Mouse (Mus musculus): ENCODE data around the gene Btnl6.
A peak's percentile ranks its signal among the peaks of the same experiment; 100 is the strongest.
"Not testable (repeated sequence)": the region's sequence is repeated elsewhere in the genome, so short reads cannot be mapped to it uniquely, and the experiment has no call there.

Btnl6 gene

GRCm38 (mm10) chr17:34517252-34517651, at the start of gene Btnl6:
TSS of gene Btnl6 (minus strand) at chr17:34517352.
- DNase-seq: no peak

- DNase-seq: peak; percentile 65 to 75
Observed at GRCm38 (mm10) chr17:34564796-34565195, 47.6 kb upstream of the Btnl6 start.

DNA sequence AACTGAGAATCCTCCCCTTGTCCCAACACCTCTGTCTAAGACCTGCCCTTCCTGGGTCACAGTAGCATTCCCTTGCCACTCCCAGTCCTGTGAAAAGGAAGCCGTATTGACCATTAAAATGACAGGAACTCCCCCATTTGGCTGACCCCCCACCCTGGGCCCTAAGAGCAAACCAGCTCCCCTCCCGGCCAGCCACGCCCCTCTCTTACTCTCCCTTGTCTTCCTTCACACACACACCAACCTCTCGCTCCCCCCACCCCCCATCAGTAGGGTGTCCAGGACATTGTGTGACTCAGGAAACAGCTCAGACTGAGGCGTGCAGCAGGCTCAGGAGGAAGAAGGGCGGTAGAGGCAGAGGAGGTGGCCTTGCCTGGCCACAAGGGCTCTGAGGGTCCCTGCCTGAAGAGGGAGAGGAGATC, 46.9 kb upstream of the Btnl6 start, which contains the start of gene Notch4:
TSS of gene Notch4 (plus strand) at position 266 of the 419 bp plus-strand sequence.
- peak; percentile 76 to 87 for DNase-seq

DNA sequence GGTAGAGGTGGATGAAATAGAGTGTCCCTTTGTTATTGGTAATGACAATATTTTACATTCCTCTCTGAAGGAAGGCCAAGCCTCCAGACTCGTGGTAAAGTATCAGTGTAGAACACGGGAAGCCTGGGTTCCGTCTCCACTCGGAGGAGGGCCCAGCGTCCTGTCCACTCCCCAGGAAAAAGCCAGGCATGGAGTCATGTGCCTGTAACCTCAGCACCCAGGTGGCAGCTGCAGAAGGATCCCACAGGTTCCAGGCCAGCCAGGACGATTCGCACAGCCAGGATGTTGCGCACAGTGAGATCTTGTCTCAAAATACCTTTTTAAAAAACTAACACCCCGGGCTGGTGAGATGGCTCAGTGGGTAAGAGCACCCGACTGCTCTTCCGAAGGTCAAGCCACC, 46.2 kb upstream of the Btnl6 start:
- DNase-seq: no peak

DNA sequence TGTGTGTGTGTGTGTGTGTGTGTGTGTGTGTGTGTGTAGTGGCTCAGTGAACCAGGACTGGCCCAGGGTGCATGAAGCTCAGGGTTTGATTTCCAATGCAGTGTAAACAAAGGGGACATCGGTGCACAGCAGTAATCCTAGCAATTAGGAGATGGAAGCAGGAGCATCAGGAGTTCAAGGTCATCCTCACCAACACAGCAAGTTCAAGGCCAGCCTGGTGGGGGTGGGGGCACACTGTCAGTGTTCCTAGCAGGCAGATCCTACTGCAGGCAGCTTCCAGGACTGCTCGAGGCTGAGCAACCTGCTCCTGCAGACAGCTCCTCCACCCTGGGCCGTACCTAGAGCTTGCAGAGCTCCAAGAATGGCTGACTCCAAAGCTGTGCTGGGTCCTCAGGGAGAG, 45.4 kb upstream of the Btnl6 start:
- DNase-seq: no peak

GRCm38 (mm10) chr17:34561200-34561599, 44.0 kb upstream of the Btnl6 start:
- no peak for DNase-seq

GRCm38 (mm10) chr17:34560438-34560837, 43.3 kb upstream of the Btnl6 start:
- DNase-seq: no peak

- DNase-seq: no peak
Observed at GRCm38 (mm10) chr17:34559895-34560294, 42.7 kb upstream of the Btnl6 start.

- no peak for DNase-seq
Observed at GRCm38 (mm10) chr17:34559116-34559515, 42.0 kb upstream of the Btnl6 start.

DNA sequence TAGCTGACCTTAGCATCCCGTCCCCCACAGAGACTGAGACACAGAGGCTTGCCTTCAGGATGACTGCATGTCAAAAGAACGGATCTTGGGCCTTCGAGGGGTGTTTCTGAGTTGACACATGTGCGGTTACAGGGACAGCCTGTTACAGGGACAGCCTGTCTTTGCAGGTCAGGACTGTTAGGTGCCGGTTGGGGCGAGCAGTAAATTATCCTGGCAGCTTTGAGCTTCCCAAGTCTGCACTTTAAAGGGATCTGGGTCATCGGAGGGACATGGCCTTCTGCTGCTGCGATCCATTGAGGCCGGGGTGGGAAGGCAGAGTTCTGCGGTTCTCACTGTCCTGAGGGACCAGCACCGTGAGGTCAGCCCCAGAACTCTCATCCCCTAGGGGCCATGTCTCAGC, 40.3 kb upstream of the Btnl6 start:
- DNase-seq: peak in 1 of 2 experiments; percentile 37

GRCm38 (mm10) chr17:34556406-34556805, 39.3 kb upstream of the Btnl6 start:
- DNase-seq: no peak

DNA sequence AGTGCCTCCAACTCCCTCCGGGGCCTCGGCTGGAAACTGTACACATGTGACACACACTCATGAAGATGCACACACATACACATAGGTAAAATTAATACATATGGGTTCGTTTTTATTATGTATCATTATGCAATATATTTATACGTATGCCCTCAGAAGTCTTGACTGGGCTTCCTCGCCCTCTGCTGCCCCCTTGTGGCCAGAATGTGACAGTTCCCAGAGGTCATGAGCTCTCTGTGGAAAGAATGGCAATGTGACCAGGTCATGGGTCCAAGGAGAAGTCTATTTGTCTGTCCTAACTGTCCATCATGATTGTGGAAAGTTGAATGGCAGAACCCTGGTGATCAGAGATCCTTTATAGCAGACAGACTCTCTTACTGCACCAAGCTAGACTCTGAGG, 38.3 kb upstream of the Btnl6 start:
- peak; percentile 83 to 93 for DNase-seq

GRCm38 (mm10) chr17:34549843-34550242, 32.7 kb upstream of the Btnl6 start:
- DNase-seq: no peak

DNA sequence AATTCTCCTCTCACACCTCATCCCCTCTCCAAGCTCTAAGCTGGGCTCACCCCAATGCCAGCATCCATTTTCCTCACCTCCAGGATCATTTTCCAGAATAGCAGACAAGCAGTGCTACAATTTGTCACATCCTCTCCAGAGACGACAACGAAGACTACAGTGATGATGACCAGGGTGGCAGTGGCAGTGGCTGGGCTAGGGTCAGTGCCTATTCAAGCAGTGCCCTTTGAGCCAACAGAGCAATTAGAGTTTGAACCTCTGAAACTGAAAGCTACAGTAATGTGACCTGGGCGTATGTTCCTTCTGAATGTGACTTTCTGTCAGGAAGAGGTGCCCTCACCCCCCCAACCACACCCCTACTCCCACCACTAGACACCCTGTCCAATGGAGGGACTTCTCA, 32.0 kb upstream of the Btnl6 start:
- DNase-seq: no peak

DNA sequence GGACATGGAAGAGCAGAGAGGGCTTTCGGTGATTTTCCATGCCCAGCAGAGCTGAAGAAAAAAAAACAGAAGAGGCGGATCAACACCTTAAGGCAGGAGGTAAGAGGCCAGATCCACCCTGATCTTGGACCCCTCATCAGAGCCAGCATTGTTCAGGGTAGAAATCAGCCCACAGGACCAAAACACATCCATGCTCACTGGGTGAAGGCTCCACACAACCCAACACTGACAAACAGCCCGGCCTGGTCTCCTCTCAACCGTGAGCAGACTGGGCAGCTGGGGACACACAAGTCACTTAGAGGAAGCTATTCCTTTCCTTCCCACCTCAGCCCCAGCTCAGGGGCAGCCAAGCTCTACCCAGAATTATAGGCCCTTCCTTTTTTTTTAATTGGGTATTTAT, 30.4 kb upstream of the Btnl6 start:
- DNase-seq: no peak

DNA sequence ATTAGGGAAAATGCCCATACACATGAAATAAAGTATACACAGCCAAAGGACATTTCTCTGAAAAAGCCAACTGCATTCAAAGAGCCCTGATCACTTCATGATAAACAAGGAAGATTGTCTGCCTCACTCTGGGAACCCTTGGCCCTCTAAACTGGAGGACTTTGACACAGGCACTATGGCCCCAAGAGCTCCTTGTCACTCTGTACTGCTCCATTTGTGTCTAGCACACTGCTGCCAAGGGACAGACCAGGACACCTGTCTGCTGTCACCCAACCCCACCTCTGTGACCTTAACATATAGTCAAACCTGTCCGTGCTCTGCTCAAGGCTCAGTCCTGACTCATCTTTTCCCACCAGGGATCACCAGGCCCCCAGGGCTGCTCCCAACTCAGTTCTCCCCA, 29.6 kb upstream of the Btnl6 start:
- no peak for DNase-seq

- not testable (repeated sequence) for DNase-seq
Observed at GRCm38 (mm10) chr17:34543567-34543966, 26.4 kb upstream of the Btnl6 start.

- DNase-seq: no peak
Observed at GRCm38 (mm10) chr17:34532671-34533070, 15.5 kb upstream of the Btnl6 start.

GRCm38 (mm10) chr17:34519001-34519400, 1.8 kb upstream of the Btnl6 start:
- DNase-seq: no peak

DNA sequence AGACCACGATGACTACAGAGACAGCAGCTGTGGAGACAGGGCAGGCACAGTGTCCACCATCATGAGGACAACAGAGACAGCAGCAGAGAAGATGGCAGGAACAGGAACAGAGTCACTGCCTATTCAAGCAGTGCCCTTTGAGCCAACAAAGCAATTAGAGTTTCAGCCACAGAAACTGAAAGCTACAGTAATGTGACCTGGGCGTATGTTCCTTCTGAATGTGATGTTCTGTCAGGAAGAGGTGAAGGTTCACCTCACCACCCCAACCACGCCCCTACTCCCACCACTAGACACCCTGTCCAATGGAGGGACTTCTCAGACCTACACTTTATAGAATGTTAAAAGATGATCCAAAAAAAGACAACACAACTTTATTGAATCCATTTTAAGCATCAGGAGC, 1.4 kb upstream of the Btnl6 start:
- DNase-seq: not testable (repeated sequence)

- DNase-seq: no peak
Observed at GRCm38 (mm10) chr17:34517795-34518194, 643 bp upstream of the Btnl6 start.

GRCm38 (mm10) chr17:34516514-34516913, 638 bp downstream of the Btnl6 start:
- DNase-seq: no peak

GRCm38 (mm10) chr17:34511723-34512122, 5.4 kb downstream of the Btnl6 start:
- DNase-seq: peak; percentile 4 to 22

DNA sequence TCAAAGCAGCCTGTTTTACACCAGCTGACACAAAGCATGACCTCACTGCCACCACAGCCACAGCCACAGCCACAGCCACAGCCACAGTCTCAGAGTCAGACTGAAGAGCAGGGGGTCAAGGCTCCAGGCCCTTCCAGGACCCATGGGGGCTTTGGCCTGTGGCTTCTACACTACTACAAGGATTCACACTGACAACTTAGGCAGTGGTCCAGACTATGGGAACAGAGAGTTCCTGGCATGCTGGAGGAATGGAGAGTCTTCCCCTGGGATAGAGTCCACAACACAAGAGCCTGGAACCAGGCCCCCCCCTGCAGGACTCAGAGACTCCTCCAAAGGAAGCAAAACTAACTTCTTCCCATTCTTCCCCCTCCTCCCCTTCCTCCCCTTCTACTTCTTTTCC, 9.6 kb downstream of the Btnl6 start:
- peak in 1 of 2 experiments; percentile 0 for DNase-seq

DNA sequence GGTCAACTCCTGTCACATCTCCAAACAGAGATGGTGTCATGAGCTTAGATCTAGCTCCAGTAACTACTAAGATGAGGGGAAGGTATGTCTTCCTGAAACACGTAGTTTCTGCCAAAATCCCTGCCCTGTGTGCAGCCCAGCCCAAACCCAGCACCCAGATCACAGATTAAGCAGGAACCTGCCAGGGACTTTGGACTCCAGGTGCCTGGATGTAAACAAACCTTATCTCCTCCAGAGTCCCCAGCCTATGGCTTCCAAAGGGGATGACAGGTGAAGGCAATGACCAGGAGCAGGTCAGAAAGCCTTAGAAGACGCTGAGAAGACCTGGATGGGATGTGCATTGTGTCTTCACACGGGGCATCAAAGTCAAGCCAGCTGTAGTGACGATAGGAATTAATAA, 19.4 kb downstream of the Btnl6 start:
- DNase-seq: not testable (repeated sequence)

GRCm38 (mm10) chr17:34497319-34497718, 19.8 kb downstream of the Btnl6 start:
- not testable (repeated sequence) for DNase-seq
